Mouse (Mus musculus) activated CD4-positive, CD25-positive, alpha-beta regulatory T cell, adult 4 months (primary cell): ENCODE results near the gene Rpl4. TPM values are rescaled to one million over a fixed set of nuclear protein-coding genes. Genes with fewer than 3 reads are reported as not detected.
"Not testable (repeated sequence)": the region's sequence is repeated elsewhere in the genome, so short reads cannot be mapped to it uniquely, and the experiment has no call there.

Source experiments
- ATAC-seq: one replicate; pipeline ENCODE4 v1.8.0; 2017
- polyA plus RNA-seq, 2 experiments: library from polyadenylated mRNA; unstranded; fragments of 100-300 nt; shearing (Covaris generic); gene quantifications; one replicate each; pipeline ENCODE4 v1.2.1; 2017

Gene Rpl4
- polyA plus RNA-seq, 2 experiments from 2014 or later, result 3,242 to 3,314 TPM

GRCm38 (mm10) chr9:64198068-64198762, 25.0 kb downstream of the Rpl4 start:
- ATAC-seq, result no peak

GRCm38 (mm10) chr9:64198763-64199418, 25.7 kb downstream of the Rpl4 start:
- ATAC-seq, result not testable (repeated sequence)

GRCm38 (mm10) chr9:64199897-64200296, 26.7 kb downstream of the Rpl4 start:
- ATAC-seq, result no peak

GRCm38 (mm10) chr9:64202331-64202730, 29.2 kb downstream of the Rpl4 start:
- ATAC-seq, result no peak

GRCm38 (mm10) chr9:64202866-64203265, 29.7 kb downstream of the Rpl4 start:
- ATAC-seq, result no peak

GRCm38 (mm10) chr9:64207509-64208084, 34.4 kb downstream of the Rpl4 start:
- ATAC-seq, result no peak

- ATAC-seq, result no peak
These were observed 41.3 kb downstream of the Rpl4 start for GRCm38 (mm10) chr9:64214452-64214851.

GRCm38 (mm10) chr9:64216090-64216489, 42.9 kb downstream of the Rpl4 start:
- no peak for ATAC-seq

GRCm38 (mm10) chr9:64216641-64217040, 43.5 kb downstream of the Rpl4 start:
- no peak for ATAC-seq

GRCm38 (mm10) chr9:64217887-64218286, 44.7 kb downstream of the Rpl4 start:
- no peak for ATAC-seq

- ATAC-seq, result no peak
These were observed 46.1 kb downstream of the Rpl4 start for GRCm38 (mm10) chr9:64219305-64219704.

GRCm38 (mm10) chr9:64219772-64220420, 46.7 kb downstream of the Rpl4 start:
- no peak for ATAC-seq

- ATAC-seq, result no peak
These were observed 47.4 kb downstream of the Rpl4 start for GRCm38 (mm10) chr9:64220603-64221002.

- ATAC-seq, result no peak
These were observed 48.3 kb downstream of the Rpl4 start for GRCm38 (mm10) chr9:64221480-64221879.

- no peak for ATAC-seq
These were observed 48.9 kb downstream of the Rpl4 start for GRCm38 (mm10) chr9:64222098-64222497.

GRCm38 (mm10) chr9:64225805-64226204, 52.6 kb downstream of the Rpl4 start:
- no peak for ATAC-seq

- ATAC-seq, result peak; percentile 52
These were observed 54.6 kb downstream of the Rpl4 start for GRCm38 (mm10) chr9:64227736-64228135.

Other genes starting within 250 kb of the Rpl4 start
- gene Smad6, start 151.3 kb upstream of the Rpl4 start, polyA plus RNA-seq, result not detected
- gene Lctl, start 56.2 kb upstream of the Rpl4 start, polyA plus RNA-seq, result not detected
- 1 to 10 TPM; 5.6 to 7.7 TPM for gene Zwilch, start 271 bp upstream of the Rpl4 start, polyA plus RNA-seq
- 10 to 100 TPM; 52.3 to 56.8 TPM for gene Snapc5, start 5.9 kb downstream of the Rpl4 start, polyA plus RNA-seq
- gene Uchl4, start 61.8 kb downstream of the Rpl4 start, polyA plus RNA-seq, result 10 to 100 TPM in 1 of 2 experiments, 1 to 10 TPM in 1; 4.4 to 12.2 TPM
- 10 to 100 TPM; 22.9 to 26.6 TPM for gene Map2k1, start 80.3 kb downstream of the Rpl4 start, polyA plus RNA-seq
- gene Tipin, start 108.2 kb downstream of the Rpl4 start, polyA plus RNA-seq, result 10 to 100 TPM; 74.5 to 93.6 TPM
- 1 to 10 TPM; 9.5 to 9.8 TPM for gene Dis3l, start 167.9 kb downstream of the Rpl4 start, polyA plus RNA-seq
- gene Megf11, start 212.3 kb downstream of the Rpl4 start, polyA plus RNA-seq, result under 1 TPM; 0.14 to 0.28 TPM